Mouse (Mus musculus) G1E (cell line): ENCODE results near the gene Ankrd10.

Source experiments
- CTCF ChIP-seq: IDR thresholded peaks from 2 replicates; pipeline ENCODE4 v1.5.1; 2012; ENCODE audit warnings: low read depth, low read length, inconsistent platforms, mixed read lengths
- GATA1 ChIP-seq: IDR thresholded peaks from 2 replicates; pipeline ENCODE4 v1.6.1; 2012; ENCODE audit warnings: borderline replicate concordance, low read length, inconsistent platforms, mixed read lengths
- POLR2AphosphoS5 ChIP-seq: IDR thresholded peaks from 2 replicates; pipeline ENCODE4 v1.6.1; 2012; ENCODE audit warnings: low read depth, low read length, inconsistent platforms; ENCODE audit not compliant: insufficient replicate concordance
- TAL1 ChIP-seq: conservative IDR thresholded peaks from 2 replicates; pipeline ENCODE4 v1.6.1; 2012; ENCODE audit warnings: low read depth, low read length, inconsistent platforms, mixed read lengths

- TF ChIP-seq CTCF (no peak), GATA1 (no peak), TAL1 (no peak), POLR2AphosphoS5 (no peak)
Observed at GRCm38 (mm10) chr8:11572428-11572827, 63.1 kb downstream of the Ankrd10 start.
